Mouse (Mus musculus): ENCODE measurements around the gene Pde11a. TPM values are rescaled to one million over a fixed set of nuclear protein-coding genes. Genes with fewer than 3 reads are reported as not detected.

Pde11a gene
- total RNA-seq, 2 experiments from 2014 or later, result 0.15 to 0.61 TPM

GRCm38 (mm10) chr2:76158973-76159372 lies 179.6 kb downstream of the Pde11a start:
- DNase-seq, result no peak

- DNase-seq, result no peak
Observed at GRCm38 (mm10) chr2:76141136-76141535, 197.4 kb downstream of the Pde11a start.

GRCm38 (mm10) chr2:76132983-76133382 lies 205.6 kb downstream of the Pde11a start:
- no peak for DNase-seq

- no peak for DNase-seq
Observed at GRCm38 (mm10) chr2:76129933-76130627, 208.5 kb downstream of the Pde11a start.

- DNase-seq, result no peak
Observed at GRCm38 (mm10) chr2:76129058-76129437, 209.5 kb downstream of the Pde11a start.

- DNase-seq, result peak; percentile 47
Observed at GRCm38 (mm10) chr2:76128105-76129057, 210.2 kb downstream of the Pde11a start.

- DNase-seq, result no peak
Observed at GRCm38 (mm10) chr2:76126651-76127050, 211.9 kb downstream of the Pde11a start.

GRCm38 (mm10) chr2:76124821-76125220 lies 213.8 kb downstream of the Pde11a start:
- no peak for DNase-seq

- no peak for DNase-seq
Observed at GRCm38 (mm10) chr2:76122167-76122566, 216.4 kb downstream of the Pde11a start.

GRCm38 (mm10) chr2:76119848-76120247 lies 218.7 kb downstream of the Pde11a start:
- no peak for DNase-seq

GRCm38 (mm10) chr2:76118491-76118890 lies 220.1 kb downstream of the Pde11a start:
- DNase-seq, result no peak

GRCm38 (mm10) chr2:76117219-76117618 lies 221.4 kb downstream of the Pde11a start:
- DNase-seq, result no peak

- peak; percentile 67 for DNase-seq
Observed at GRCm38 (mm10) chr2:76115696-76116095, 222.9 kb downstream of the Pde11a start.

- DNase-seq, result peak; percentile 58
Observed at GRCm38 (mm10) chr2:76114734-76115133, 223.8 kb downstream of the Pde11a start.

- no peak for DNase-seq
Observed at GRCm38 (mm10) chr2:76109653-76110052, 228.9 kb downstream of the Pde11a start.

GRCm38 (mm10) chr2:76101889-76102602 lies 236.5 kb downstream of the Pde11a start:
- peak; percentile 49 for DNase-seq

- peak; percentile 41 for DNase-seq
Observed at GRCm38 (mm10) chr2:76100597-76100996, 238.0 kb downstream of the Pde11a start.

GRCm38 (mm10) chr2:76099726-76100347 lies 238.7 kb downstream of the Pde11a start:
- DNase-seq, result peak; percentile 27

- DNase-seq, result no peak
Observed at GRCm38 (mm10) chr2:76098381-76098780, 240.2 kb downstream of the Pde11a start.

- DNase-seq, result no peak
Observed at GRCm38 (mm10) chr2:76097847-76098246, 240.7 kb downstream of the Pde11a start.

- DNase-seq, result no peak
Observed at GRCm38 (mm10) chr2:76097284-76097683, 241.3 kb downstream of the Pde11a start.

GRCm38 (mm10) chr2:76095861-76096260 lies 242.7 kb downstream of the Pde11a start:
- no peak for DNase-seq
